ENCODE assay signal across 16 mouse cellular contexts in the genomic region with DNA sequence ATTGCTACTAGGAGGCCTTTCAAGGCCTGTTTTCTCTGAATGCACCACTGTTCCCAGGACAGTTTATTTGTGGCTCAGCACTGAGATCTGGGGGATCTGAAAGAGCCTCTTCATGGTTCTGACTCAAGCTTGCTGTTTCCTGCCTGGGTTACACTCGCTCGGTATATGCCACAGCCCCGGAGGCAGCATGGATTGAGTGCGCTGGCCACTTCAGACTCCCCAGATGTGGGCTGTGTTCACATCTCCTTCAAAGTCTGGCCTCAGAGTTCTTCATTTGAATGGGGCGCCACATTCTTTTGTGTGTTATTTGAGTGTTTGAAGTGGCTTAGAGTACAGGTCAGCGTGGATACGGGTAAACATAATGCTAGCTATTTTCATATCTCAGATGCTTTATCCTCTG.
DNase-seq lines count a peak whose midpoint lies in the region; ATAC-seq and TF ChIP-seq lines count a peak whose summit lies in the region.
"Had no signal": no experiment of that assay in that cellular context is flagged by ENCODE, and none has a peak within 500 bp of the region (broad histone marks: within the 10 kb centered on the region; RNA-seq: fewer than 3 reads in every experiment).

No protein-coding gene starts in this region.

- 85% methylated on average over 7 of the region's 7 CpGs for WGBS in hindbrain, postnatal 0 days
- WGBS in hindbrain, embryonic 14.5 days: 88% methylated on average over 7 of the region's 7 CpGs
- 69% methylated on average over 7 of the region's 7 CpGs for WGBS in lung, adult 2 months

- no peaks in the 10 kb centered on the region for H3K27me3 ChIP-seq in hindbrain, postnatal 0 days (ENCODE audit: insufficient read depth, low read length)
- no peaks in the 10 kb centered on the region for H3K27me3 ChIP-seq in hindbrain, embryonic 14.5 days (ENCODE audit: control insufficient read depth, insufficient read depth, low read length)
- H3K27me3 ChIP-seq: lung, embryonic 15.5 days; midbrain, embryonic 12.5 days had no signal

- H3K4me2 ChIP-seq in hindbrain, postnatal 0 days (ENCODE audit: low read depth, low read length): no peak overlapping the region
- no peak overlapping the region for H3K4me2 ChIP-seq in hindbrain, embryonic 14.5 days (replicated peaks)
- H3K4me2 ChIP-seq: lung, embryonic 15.5 days; midbrain, embryonic 12.5 days had no signal

- no peak overlapping the region for H3K4me3 ChIP-seq in hindbrain, postnatal 0 days (ENCODE audit: low read length)
- H3K4me3 ChIP-seq in hindbrain, embryonic 14.5 days (replicated peaks; ENCODE audit: low read length): no peak overlapping the region
- H3K4me3 ChIP-seq in lung, adult 2 months (replicated peaks; ENCODE audit: extremely low read depth, low read depth, low read length): no peak overlapping the region
- H3K4me3 ChIP-seq: lung, embryonic 15.5 days; midbrain, embryonic 12.5 days had no signal

- TF ChIP-seq POLR2A in lung, adult 2 months (IDR thresholded peaks at IDR 0.05; ENCODE audit: borderline replicate concordance, extremely low read depth, low read depth, low read length): no peak

- H3K9ac ChIP-seq in hindbrain, postnatal 0 days (replicated peaks; ENCODE audit: low read length): no peak overlapping the region
- H3K9ac ChIP-seq in hindbrain, embryonic 14.5 days: no peak overlapping the region
- H3K9ac ChIP-seq: lung, embryonic 15.5 days; midbrain, embryonic 12.5 days had no signal

- TF ChIP-seq CTCF in hindbrain, postnatal 0 days (IDR thresholded peaks at IDR 0.05; ENCODE audit: low read depth): no peak
- no peak for TF ChIP-seq CTCF in lung, adult 2 months (IDR thresholded peaks at IDR 0.05; ENCODE audit: insufficient read depth, low read length)

- no peaks in the 10 kb centered on the region for H3K9me3 ChIP-seq in hindbrain, postnatal 0 days (ENCODE audit: low read length)
- no peaks in the 10 kb centered on the region for H3K9me3 ChIP-seq in hindbrain, embryonic 14.5 days (ENCODE audit: control insufficient read depth, low read length)
- H3K9me3 ChIP-seq: lung, embryonic 15.5 days; midbrain, embryonic 12.5 days had no signal

- no peaks in the 10 kb centered on the region for H3K4me1 ChIP-seq in hindbrain, postnatal 0 days (ENCODE audit: insufficient read depth, low read length)
- peaks cover 7% of the 10 kb centered on the region; the same call in 1 of the 2 replicates for H3K4me1 ChIP-seq in hindbrain, embryonic 14.5 days (replicated peaks; ENCODE audit: control insufficient read depth, insufficient read depth, low read length)
- H3K4me1 ChIP-seq in lung, adult 2 months (ENCODE audit: control insufficient read depth, insufficient read depth, low read length): peaks cover 17% of the 10 kb centered on the region

- ATAC-seq in hindbrain, postnatal 0 days: peak; percentile 49; the same call in 1 of the 2 replicates
- no peak for ATAC-seq in hindbrain, embryonic 14.5 days (ENCODE audit: low FRiP score)
- ATAC-seq: intestine, embryonic 16.5 days had no signal

- no peak overlapping the region for H3K27ac ChIP-seq in hindbrain, postnatal 0 days
- no peak overlapping the region for H3K27ac ChIP-seq in hindbrain, embryonic 14.5 days
- H3K27ac ChIP-seq: kidney, postnatal 0 days; lung, embryonic 15.5 days; midbrain, embryonic 12.5 days had no signal

- peak; percentile 25 for DNase-seq in hindbrain, postnatal 0 days (ENCODE audit: low spot score)
- DNase-seq in hindbrain, embryonic 14.5 days (ENCODE audit: low spot score): no peak
- peak; percentile 3 for DNase-seq in right cerebral cortex, adult 18-20 months
- DNase-seq in right cerebral cortex, adult 2 months (ENCODE audit: low spot score in 2 of 2): no peak
- DNase-seq in lung, adult 2 months: peak; percentile 50
- DNase-seq in telencephalon, adult 2 months (ENCODE audit: low read depth, low spot score): peak; percentile 22
- DNase-seq in T-cell, adult 2 months (ENCODE audit: low spot score): no peak
- DNase-seq: adrenal gland, postnatal 14 days; cerebellum, adult 9-10 months; gastrocnemius, postnatal 14 days; liver had no signal

- H3K36me3 ChIP-seq in hindbrain, postnatal 0 days (ENCODE audit: insufficient read depth, low read length): no peaks in the 10 kb centered on the region
- no peaks in the 10 kb centered on the region for H3K36me3 ChIP-seq in hindbrain, embryonic 14.5 days (replicated peaks; ENCODE audit: control insufficient read depth, insufficient read depth)
- H3K36me3 ChIP-seq: G1E; lung, embryonic 15.5 days; midbrain, embryonic 12.5 days had no signal

Comparison
In these comparisons a context has a peak if more than half of its experiments do, and no peak if none do; other contexts are left out.
1. DNase-seq: peak in hindbrain, postnatal 0 days (single experiment), right cerebral cortex, adult 18-20 months (single experiment), lung, adult 2 months (single experiment) and telencephalon, adult 2 months (single experiment); none in hindbrain, embryonic 14.5 days (single experiment), right cerebral cortex, adult 2 months (0 of 2) and T-cell, adult 2 months (single experiment).